Mouse (Mus musculus) liver, embryonic 14.5 days (tissue): ENCODE measurements at regions not wholly inside any gene's neighbourhood (a gene's known extent, or its start where the extent isn't known, plus 50 kb on each side); places are given as distances from the start of the nearest gene placed in this dataset.

Experiments
- ATAC-seq: fragments of 200-750 bp; cut with Nextera tagmentation; 2 replicates; pipeline ENCODE4 v1.8.0; 2017; ENCODE audit warnings: moderate number of reproducible peaks, mild to moderate bottlenecking, moderate library complexity; ENCODE audit not compliant: insufficient read depth
- DNase-seq, 3 experiments: peaks; one replicate each; pipeline ENCODE4 v3.0.0-alpha.2; 2012 to 2013; ENCODE audit warnings: low read depth in 3 of 3, low spot score in 3 of 3
- H3K27ac ChIP-seq: fragments of 300-500 bp; sonication (generic); 2 replicates; pipeline ENCODE4 v1.5.1; 2014; ENCODE audit warnings: moderate library complexity, mild to moderate bottlenecking, control low read depth, inconsistent platforms
- H3K27me3 ChIP-seq: fragments of 300-500 bp; sonication (generic); 2 replicates; pipeline ENCODE4 v1.6.1; 2014; ENCODE audit warnings: mild to moderate bottlenecking, low read length, moderate library complexity; ENCODE audit not compliant: control insufficient read depth, insufficient read depth
- H3K36me3 ChIP-seq: fragments of 300-500 bp; sonication (generic); replicated peaks from 2 replicates; pipeline ENCODE4 v1.6.1; 2014; ENCODE audit warnings: low read depth; ENCODE audit not compliant: control insufficient read depth, insufficient read depth
- H3K4me1 ChIP-seq, 2 experiments: fragments of 200-500 bp in 1 of 2; fragments of 300-500 bp in 1 of 2; sonication (generic) in 1 of 2; replicated peaks; 2 replicates each; pipeline ENCODE4 v1.6.1; 2012 to 2014; ENCODE audit warnings: antibody characterized with exemption in 1 of 2, inconsistent platforms in 1 of 2, low read length in 1 of 2; ENCODE audit not compliant: control insufficient read depth in 2 of 2, insufficient read depth in 2 of 2
- H3K4me2 ChIP-seq: fragments of 300-500 bp; sonication (generic); 2 replicates; pipeline ENCODE4 v1.6.1; 2014; ENCODE audit warnings: low read depth, mild to moderate bottlenecking, control low read depth, moderate library complexity
- H3K4me3 ChIP-seq, 2 experiments: fragments of 200-500 bp in 1 of 2; fragments of 300-500 bp in 1 of 2; sonication (generic) in 1 of 2; 2 replicates each; pipeline ENCODE4 v1.5.1; 2012 to 2014; ENCODE audit warnings: low read depth in 2 of 2, low read length in 2 of 2, mild to moderate bottlenecking in 2 of 2, control low read depth in 1 of 2, inconsistent platforms in 1 of 2, moderate library complexity in 1 of 2; ENCODE audit not compliant: insufficient read depth in 1 of 2
- H3K9ac ChIP-seq: fragments of 300-500 bp; sonication (generic); replicated peaks from 2 replicates; pipeline ENCODE4 v1.6.1; 2014; ENCODE audit warnings: mild to moderate bottlenecking, control low read depth, moderate library complexity
- H3K9me3 ChIP-seq: fragments of 300-500 bp; sonication (generic); 2 replicates; pipeline ENCODE4 v1.6.1; 2016; ENCODE audit warnings: low read length, mixed read lengths; ENCODE audit not compliant: control insufficient read depth
- CTCF ChIP-seq: IDR thresholded peaks from 2 replicates; pipeline ENCODE4 v1.5.1; 2016; ENCODE audit warnings: antibody characterized with exemption, low read depth, control low read depth
- EP300 ChIP-seq: IDR thresholded peaks from 2 replicates; pipeline ENCODE4 v1.6.1; 2016; ENCODE audit warnings: antibody characterized with exemption, low read depth
- WGBS: fragments of 180-500 bp; shearing (Covaris S2); extraction: QIAGEN DNeasy Blood & Tissue Kit; methylation state at CpG from one replicate; pipeline ENCODE4 v1.1.7; 2014; ENCODE audit not compliant: insufficient replicate concordance; 5-methylcytosine and 5-hydroxymethylcytosine counted together

- DNase-seq (no peak), ATAC-seq (no peak)
- TF ChIP-seq EP300 (no peak), CTCF (no peak)
- Histone ChIP-seq H3K4me1 (peaks cover 0 to 3% of the 10 kb centered on the region in 2 experiments; a peak in 1 of 4 replicates), H3K36me3 (no peaks in the 10 kb centered on the region), H3K9ac (no peak overlapping the region), H3K4me3 (no peak overlapping the region), H3K4me2 (no peak overlapping the region), H3K27me3 (no peaks in the 10 kb centered on the region), H3K27ac (no peak overlapping the region), H3K9me3 (no peaks in the 10 kb centered on the region)
- WGBS, result 50% methylated on average over 4 of the region's 4 CpGs
Measured at GRCm38 (mm10) chr12:79890887-79891286, 221.9 kb downstream of the Zfp36l1 start.

DNA sequence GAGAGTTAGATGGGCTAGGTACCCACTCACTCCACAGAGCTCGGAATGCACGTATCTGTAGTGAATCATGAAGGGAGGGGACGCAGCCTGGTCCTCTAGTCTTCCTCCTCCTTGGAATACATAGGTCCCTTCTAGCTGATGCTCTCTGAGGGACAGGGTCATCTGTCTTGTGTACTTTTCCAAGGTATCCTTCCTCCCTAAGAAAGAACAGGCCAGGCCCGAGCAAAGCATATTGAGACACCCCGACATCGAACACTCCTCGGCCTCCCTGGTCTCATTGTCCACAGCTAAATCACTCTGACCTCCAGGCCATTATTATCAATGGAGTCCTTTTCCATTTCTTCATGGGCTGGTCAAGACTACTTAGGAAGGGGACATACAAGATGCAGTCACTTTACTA, 222.5 kb downstream of the Zfp36l1 start:
- 70% methylated on average over 7 of the region's 7 CpGs for WGBS
- Histone ChIP-seq H3K4me1 (peaks cover 0 to 3% of the 10 kb centered on the region in 2 experiments; a peak in 1 of 4 replicates), H3K4me3 (no peak overlapping the region), H3K9me3 (no peaks in the 10 kb centered on the region), H3K27ac (no peak overlapping the region), H3K27me3 (no peaks in the 10 kb centered on the region), H3K36me3 (no peaks in the 10 kb centered on the region), H3K9ac (no peak overlapping the region), H3K4me2 (no peak overlapping the region)
- TF ChIP-seq CTCF, result no peak
- no peak for TF ChIP-seq EP300
- no peak for ATAC-seq
- no peak for DNase-seq

DNA sequence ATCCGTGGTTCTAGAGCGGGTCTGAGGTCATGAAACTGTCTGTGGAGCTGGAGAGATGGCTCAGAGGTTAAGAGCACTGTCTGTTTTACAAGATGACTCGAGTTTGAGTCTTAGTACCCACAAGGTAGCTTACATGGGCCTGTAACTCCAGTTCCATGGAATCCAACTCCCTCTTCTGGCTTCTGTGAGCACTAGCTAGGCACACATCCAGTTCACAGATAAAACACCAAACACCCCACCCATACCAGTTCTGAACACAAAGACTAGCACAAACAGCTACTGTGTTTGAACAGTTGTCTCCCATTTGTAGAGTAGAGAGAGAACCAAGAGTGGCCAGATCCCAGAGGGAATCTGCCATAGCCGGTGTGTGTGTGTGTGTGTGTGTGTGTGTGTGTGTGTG, 224.0 kb downstream of the Zfp36l1 start:
- Histone ChIP-seq H3K4me3 (no peak overlapping the region), H3K4me1 (peaks cover 0 to 3% of the 10 kb centered on the region in 2 experiments; a peak in 1 of 4 replicates), H3K4me2 (no peak overlapping the region), H3K27ac (no peak overlapping the region), H3K9ac (no peak overlapping the region), H3K27me3 (no peaks in the 10 kb centered on the region), H3K9me3 (no peaks in the 10 kb centered on the region), H3K36me3 (no peaks in the 10 kb centered on the region)
- 55% methylated on average over 4 of the region's 4 CpGs for WGBS
- no peak for DNase-seq
- ATAC-seq, result no peak
- TF ChIP-seq CTCF (no peak), EP300 (no peak)

GRCm38 (mm10) chr12:79888086-79888485, 224.7 kb downstream of the Zfp36l1 start:
- ATAC-seq (no peak), DNase-seq (no peak)
- 43% methylated on average over 4 of the region's 4 CpGs for WGBS
- Histone ChIP-seq H3K4me3 (no peak overlapping the region), H3K4me2 (no peak overlapping the region), H3K27me3 (no peaks in the 10 kb centered on the region), H3K27ac (no peak overlapping the region), H3K9me3 (no peaks in the 10 kb centered on the region), H3K36me3 (no peaks in the 10 kb centered on the region), H3K4me1 (peaks cover 0 to 3% of the 10 kb centered on the region in 2 experiments; a peak in 1 of 4 replicates), H3K9ac (no peak overlapping the region)
- TF ChIP-seq CTCF, result no peak
- TF ChIP-seq EP300, result no peak

- Histone ChIP-seq H3K4me1 (peaks cover 0 to 3% of the 10 kb centered on the region in 2 experiments; a peak in 1 of 4 replicates), H3K27me3 (no peaks in the 10 kb centered on the region), H3K36me3 (no peaks in the 10 kb centered on the region), H3K9me3 (no peaks in the 10 kb centered on the region), H3K4me3 (no peak overlapping the region), H3K27ac (no peak overlapping the region), H3K9ac (no peak overlapping the region), H3K4me2 (no peak overlapping the region)
- DNase-seq (no peak), ATAC-seq (no peak)
- TF ChIP-seq EP300 (no peak), CTCF (no peak)
- WGBS, result 59% methylated on average over 12 of the region's 12 CpGs
Measured at GRCm38 (mm10) chr12:79887225-79887886, 225.5 kb downstream of the Zfp36l1 start.
